Mouse (Mus musculus) urinary bladder, postnatal 14 days (tissue): ENCODE measurements around the gene Shank1.
"Not testable (repeated sequence)": the region's sequence is repeated elsewhere in the genome, so short reads cannot be mapped to it uniquely, and the experiment has no call there.

Source experiments
- DNase-seq: peaks from one replicate; pipeline ENCODE4 v3.0.0; 2021; ENCODE audit warnings: low spot score

Shank1 gene

DNA sequence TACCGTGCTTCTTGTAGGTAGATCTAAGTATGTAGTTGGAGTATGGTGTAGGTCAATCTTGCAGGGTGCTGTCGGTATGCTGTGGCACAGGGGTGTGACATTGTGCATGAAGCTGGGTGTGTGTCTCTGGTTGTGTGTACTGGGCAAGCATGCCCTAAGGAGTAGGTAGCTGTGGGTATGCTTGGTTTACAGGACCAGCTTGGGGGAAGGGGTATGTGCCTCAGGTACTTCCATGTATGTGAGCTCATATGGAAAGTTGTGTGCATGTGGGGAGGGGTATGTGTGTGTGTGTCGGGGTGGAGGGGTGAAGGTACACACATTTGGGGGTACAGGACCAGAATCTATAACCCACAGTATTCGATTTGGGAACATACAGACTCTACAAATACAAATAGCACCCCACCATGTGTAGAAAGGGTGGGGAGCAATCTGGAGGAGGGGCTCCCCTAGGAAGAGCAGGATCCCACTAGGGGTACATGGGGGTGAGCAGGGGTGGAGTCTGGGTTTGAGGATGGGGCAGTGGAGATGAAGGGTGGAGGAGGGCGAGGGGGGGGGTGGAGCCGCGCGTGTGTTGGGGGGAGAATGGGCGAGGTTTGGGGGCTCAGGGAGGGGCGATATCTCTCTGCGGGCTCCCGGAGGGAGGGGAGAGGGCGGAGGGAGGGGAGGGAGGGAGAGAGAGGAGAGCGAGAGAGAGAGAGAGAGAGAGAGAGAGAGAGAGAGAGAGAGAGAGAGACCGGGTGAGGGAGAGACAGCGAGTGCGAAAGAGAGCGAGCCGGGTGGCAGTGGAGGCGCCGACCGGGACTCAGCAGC is at the start of gene Shank1:
Gene Shank1, plus strand, starts transcription at position 779 of the 810 bp plus-strand sequence.
- no peak for DNase-seq

DNA sequence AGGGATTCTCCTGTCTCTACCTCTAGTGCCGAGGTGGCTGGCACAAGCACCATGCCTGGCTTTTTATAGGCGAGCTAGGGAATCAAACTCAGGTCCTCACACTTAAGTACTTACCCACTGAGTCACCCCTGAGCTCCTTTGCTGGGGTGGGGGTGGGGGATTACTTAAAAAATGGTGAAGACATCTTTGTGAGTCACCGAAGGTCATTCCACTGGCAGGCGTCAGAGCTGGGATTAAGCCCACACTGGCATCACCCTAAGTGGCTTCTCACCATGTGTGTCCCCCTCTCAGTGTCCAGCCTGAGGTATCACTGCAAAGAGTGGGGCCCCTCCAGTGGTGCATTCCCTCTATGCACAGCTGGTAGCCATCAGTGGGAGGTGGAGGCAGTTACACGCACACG is 49.6 kb upstream of the Shank1 start:
- no peak for DNase-seq

DNA sequence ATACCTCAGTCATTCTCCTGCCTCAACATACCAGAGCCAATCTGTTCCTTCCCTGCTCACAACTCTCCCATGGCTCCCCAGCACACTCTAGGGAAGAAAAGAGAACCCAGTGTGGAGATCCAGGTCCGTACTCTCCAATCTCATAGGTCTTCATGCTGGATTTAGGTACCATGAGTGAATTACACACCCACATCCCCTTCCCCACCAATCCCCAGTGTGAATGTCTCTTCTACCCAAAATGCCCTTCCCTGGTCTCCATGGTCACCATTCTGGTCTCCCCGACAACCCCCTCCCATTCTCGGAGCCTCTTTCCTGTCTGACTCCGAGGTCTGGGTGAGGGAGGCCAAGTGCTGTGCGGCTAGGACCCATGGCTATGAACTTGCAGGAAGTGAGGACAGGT is 48.9 kb upstream of the Shank1 start, which contains the start of gene Gm15517:
Gene Gm15517, plus strand, starts transcription at position 301 of the 400 bp plus-strand sequence.
- no peak for DNase-seq

DNA sequence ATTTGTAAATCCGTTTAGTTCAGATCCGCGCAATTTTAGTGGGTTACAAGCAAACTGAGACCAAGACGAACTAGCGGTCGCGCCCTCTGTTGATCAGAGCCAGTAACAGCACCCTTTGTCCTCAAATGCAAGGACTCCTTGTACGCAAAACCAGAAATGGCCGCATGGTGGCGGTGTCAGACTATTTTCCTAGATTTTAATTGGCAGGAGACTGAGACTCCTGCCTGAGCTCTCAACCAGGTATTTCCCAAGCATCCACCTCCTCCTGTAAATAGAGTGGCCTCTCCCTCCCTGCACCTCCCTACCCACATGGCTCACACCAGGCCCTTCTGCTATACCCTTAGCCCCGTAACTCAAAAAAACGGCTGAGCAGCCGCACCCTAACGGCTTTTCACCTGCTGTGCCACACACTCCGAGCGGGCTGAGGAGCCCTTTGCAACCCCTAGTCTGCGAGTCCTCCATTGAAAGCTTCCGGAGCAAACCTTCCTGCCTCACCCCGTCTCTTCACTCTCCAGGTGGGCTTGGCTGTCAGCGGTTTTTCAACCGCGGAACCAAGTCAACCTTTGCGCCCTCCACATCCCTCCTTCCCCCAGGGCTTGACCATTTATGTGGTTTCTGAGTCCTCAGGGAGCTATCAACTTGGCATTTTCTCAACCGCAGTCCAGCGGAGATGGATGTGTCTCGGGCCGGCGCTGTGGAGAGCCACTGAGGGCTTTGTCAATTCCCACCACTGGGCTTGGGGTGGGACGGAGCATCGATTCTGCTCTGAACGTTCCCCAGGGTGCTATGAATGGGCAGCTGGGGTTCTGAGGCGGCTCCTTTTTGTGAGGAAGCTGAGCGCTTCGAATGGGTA is 47.0 kb upstream of the Shank1 start:
- DNase-seq, result peak; percentile 93

DNA sequence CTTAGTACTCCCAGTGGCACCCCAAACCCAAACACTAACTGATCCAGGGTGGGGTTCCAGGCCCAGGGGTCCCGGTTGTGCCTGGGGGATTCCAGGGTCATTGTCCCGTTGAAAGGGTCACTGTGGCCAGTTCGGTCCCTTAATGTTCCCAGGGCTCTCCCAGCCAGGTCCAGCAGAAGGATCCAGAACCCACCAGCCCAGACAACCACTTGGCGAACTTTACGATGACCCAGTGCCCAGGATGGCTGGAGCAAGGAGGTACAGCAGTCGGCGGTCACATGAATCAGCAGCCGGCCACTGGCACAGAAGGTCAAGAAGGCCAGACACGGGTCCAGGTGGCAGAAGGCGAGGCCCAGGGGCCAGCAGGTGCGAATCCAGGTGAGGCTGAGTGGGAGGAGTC is 41.9 kb upstream of the Shank1 start:
- DNase-seq, result no peak

DNA sequence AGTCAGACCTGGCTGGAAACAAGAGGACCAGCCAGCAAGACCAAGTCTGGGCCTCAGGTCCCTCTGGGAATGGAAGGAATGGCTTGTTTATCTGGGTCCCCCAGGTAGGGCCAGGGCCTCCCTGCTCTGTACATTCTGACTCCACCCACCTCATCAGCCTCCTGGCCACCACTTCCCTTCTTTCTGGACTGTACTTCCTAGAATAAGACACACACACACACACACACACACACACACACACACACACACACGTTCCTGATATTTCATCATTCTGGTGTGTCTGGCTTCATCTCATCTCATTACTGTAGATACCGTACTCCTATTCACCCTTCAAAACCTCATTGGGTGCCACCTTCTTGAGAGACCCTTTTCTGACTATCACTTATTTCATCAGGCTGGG is 40.7 kb upstream of the Shank1 start:
- DNase-seq, result no peak

DNA sequence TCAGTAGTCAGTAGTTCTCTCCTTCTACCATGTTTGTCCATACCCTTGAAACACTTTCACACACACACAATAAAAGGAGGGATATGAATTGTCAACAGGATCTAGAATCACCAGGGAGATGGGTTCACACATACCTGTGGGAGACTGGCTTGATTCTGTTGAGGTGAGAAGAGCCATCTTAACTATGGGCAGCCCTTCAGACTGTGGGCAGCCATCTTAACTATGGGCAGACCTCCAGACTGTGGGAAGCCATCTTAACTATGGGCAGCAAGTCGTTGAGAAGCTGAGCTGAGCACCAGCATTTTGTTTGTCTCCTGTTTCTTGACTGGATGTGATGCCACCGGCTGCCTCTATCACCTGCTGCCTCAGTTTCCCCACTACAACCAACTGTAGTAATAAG is 38.7 kb upstream of the Shank1 start:
- DNase-seq, result no peak

DNA sequence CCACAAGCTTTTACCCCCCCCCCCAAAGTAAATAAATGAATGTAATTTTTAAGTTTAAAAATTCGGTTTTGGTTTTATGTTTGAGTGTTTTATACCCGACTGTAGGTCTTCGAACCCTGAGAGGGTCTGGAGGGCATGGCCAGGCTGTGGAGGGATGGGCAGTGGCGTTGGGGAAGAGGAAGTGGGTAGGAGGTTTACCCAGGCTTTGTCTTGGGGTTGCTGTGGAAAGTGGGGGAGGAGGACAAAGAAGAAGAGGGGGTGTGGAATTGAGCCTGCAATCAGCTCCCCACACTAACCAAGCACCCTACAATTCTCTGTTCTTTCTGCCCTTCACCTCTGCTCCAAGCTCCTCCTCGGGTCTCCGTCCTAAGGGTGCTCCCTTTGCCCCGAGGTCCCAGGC is 37.5 kb upstream of the Shank1 start:
- no peak for DNase-seq

DNA sequence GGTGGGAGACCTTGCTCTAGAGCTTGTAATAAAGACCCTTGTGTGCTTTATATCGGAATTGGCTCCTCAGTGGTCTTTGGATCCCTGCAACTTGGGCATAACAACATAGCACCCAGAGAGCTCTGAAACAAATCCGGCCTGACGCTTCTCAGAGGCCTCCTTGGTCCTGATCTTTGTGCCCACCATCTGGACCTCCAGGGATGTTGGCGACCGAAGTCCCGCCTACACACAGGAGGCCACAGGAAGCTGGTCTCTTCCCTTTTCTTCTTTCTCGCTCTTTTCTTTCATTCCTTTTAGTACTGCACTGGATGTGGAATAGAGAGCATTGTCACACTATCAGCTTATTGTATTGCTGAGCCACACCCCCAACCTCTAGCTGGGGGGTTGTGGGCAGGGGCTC is 36.6 kb upstream of the Shank1 start:
- DNase-seq, result no peak

DNA sequence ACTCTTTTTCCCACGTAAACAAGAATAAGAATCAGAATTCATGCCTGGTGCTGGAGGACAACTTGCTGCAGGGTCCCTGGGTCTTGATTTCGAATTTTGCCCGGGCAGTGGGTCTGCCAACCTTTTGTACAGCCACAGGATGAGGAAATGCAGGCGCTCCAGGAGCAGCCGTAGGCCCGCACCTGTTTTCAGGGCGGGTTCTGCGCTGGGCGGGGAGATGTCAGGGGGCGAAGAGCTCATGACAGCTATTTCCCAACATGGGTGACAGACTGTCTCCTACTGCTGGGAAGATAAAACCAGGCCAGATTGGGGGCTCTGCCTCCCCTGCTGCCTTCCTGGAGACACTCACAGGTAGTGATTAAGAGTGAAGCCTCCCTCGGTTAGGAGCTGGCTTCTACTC is 36.0 kb upstream of the Shank1 start:
- DNase-seq, result no peak

DNA sequence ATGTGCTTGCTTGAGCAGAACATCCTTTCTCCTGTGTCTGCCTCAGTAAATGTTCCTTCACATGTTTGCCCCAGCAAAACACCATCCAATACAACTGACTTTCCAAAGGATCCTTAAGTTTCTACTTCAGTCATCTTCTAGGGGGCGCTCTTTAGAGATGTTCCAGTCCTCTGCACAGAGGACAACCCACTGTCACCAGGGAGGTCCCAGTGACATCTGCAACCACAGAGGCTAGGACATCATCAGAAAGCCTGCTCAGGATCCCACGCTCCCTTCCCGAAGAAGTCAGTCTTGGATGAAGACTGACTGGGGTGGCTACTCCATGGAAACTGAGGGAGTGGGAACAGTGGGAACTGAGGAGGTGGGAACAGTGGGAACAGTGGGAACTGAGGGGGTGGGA is 34.5 kb upstream of the Shank1 start:
- DNase-seq, result no peak

DNA sequence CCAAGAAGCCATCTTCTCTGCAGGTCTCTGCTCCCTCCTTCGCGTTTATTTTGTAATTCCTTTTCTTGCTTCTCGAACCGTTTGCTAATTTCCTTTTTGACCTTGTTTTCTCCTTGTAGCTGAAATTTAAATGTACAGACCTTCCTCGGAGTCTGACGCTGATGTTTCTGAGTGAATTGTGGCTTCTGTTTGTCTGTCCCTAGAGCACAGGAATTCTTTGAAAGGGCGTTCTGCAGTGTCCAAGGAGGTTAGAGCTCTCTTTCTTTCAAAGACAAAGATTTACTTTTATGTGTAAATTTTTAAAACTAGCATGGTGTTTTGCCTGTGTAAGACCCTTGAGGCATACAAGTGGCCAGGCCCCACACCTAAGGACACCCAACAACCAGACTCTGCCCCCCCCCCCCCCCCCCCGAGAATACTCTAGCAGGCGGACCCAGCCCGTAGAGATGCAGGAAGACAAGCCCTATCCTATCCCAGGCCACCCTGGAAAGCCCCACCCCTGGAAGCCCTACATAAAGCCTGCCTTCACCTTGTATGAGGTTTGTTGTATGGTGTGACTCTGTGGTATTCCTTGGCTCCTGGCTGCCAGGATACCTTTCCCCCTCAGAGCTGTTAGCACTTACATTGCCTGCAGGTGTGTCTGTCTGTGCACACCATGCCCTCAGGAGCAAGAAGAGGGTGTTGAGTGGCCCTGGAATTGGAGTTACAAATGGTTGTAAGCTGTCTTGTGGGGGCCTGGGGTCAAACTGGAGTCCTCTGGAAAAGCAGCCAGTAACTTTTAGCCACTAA is 33.4 kb upstream of the Shank1 start:
- no peak for DNase-seq

DNA sequence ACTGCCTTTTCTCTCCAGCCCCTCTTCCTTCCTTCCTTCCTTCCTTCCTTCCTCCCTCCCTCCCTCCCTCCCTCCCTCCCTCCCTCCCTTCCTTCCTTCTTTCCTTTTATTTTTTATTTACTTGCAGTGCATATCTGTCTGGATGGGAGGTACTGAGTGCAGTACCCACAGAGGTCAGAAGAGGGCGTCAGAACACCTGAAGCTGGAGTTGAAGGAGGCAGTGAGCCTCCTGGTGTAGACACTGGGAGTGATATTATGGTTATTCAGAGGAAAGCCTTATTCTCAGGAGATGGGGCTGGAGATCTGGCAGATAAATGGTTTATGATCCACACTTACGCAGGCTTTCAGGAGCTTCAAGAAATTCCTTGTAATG is 32.8 kb upstream of the Shank1 start:
- no peak for DNase-seq

DNA sequence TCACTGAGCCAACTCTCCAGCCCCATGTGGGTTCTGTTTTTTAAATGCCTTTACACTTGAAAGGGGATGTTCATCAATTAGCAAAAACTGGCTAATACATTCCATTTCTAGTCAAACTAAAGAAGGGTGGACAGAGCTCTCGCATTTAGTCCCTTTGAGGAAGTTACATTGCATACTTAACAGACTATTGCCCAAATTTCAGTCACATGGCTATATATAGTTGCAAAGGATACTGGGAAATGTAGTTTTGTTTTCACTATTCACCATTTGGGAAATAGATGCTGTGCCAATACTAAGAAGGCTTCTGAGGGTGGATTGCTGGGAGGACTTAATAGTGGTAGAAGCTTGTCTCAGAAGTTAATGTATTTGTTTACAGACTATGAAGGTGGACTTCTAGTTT is 29.1 kb upstream of the Shank1 start:
- no peak for DNase-seq

DNA sequence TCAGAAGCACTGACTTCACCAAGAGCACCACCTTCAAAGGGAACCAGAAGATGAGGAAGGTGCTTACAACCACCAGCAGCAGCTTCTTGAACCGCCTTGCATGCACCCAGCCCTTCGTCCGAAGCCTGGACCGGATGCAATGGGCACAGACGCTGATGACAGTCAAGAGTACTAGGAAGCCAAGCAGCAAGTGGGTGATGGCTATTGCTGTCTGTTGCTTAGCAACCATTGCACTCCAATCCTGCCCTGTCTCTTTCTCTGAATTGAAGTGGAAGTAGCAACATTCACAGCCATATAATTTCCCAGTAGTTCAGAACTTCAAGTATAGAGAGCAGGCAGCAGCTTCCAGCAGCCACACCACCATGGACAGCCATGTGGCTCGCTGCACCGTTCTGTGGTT is 28.5 kb upstream of the Shank1 start:
- DNase-seq, result no peak

DNA sequence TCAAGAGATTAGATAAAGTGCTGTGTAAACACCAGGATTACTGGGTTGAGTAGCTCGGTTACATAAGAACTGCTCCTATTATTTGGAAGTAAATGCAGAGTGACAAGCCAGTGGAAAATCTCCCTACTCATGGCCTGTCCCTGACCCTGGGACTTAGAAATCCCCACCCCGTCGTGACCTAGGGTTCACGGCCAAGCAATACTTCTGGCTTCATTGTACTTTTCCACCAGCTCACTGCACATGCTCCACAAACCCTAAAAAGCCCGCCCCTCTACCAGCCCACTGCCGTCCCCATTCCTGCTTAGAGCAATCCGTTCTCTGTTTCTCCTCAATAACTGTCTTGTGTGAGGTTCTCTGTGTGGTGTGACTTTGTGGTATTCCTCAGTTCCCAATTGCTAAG is 22.3 kb upstream of the Shank1 start:
- no peak for DNase-seq

DNA sequence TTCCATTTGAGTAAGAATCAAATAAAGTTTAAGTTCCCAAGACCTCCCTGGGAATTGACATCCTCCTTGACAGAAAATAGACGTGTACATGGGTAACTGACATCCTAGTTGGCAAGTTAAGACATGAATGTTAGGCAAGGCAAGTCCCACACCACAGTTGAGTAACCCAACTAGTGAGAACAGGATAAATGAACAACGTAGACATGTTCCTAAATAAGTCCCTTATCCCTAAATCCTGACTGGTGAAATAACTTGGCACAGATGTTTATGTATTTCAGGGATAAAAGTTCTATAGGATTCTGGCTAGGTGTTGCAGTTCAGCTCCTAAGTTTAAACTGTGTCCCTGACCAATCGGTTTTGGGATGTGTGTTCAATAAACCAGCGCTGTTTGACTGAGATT is 19.1 kb upstream of the Shank1 start:
- no peak for DNase-seq

DNA sequence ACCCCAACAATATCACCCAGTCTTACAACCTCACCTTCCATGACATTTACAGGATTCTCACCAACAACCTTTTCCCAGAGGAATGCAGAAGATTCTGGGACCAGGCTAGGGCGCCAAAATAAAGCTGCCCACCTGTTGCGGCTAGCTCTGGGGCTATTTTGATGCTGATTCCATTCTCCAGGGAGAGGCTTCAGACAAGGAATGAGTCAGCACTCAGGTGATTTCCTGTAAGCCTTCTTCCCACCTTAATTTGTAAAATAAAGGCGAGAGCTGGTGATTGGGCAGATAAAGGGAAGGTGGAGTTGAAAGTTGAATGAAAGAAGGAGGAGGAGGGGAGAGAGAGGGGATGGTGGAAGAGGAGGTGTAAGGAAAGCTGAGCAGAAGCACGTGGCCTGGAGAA is 18.6 kb upstream of the Shank1 start:
- no peak for DNase-seq

DNA sequence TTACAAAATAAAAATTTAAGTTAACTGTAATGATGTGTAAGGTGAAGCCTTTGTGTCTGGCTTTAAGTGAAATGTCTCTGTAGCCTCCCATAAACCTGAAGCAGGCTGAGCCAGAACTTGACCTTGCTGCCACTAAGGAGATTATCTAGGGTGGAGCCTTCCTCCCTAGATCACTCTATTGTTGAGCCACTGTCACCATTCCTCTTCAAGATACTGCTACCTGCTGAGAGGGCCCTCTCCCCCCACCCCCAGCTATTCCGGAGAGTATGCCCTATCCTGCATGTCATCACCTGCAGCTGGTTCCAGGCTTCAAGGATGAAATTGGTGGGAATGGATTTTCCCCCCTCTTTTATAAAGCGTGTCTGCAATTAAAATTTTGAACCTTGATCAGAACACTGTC is 12.6 kb upstream of the Shank1 start:
- not testable (repeated sequence) for DNase-seq

DNA sequence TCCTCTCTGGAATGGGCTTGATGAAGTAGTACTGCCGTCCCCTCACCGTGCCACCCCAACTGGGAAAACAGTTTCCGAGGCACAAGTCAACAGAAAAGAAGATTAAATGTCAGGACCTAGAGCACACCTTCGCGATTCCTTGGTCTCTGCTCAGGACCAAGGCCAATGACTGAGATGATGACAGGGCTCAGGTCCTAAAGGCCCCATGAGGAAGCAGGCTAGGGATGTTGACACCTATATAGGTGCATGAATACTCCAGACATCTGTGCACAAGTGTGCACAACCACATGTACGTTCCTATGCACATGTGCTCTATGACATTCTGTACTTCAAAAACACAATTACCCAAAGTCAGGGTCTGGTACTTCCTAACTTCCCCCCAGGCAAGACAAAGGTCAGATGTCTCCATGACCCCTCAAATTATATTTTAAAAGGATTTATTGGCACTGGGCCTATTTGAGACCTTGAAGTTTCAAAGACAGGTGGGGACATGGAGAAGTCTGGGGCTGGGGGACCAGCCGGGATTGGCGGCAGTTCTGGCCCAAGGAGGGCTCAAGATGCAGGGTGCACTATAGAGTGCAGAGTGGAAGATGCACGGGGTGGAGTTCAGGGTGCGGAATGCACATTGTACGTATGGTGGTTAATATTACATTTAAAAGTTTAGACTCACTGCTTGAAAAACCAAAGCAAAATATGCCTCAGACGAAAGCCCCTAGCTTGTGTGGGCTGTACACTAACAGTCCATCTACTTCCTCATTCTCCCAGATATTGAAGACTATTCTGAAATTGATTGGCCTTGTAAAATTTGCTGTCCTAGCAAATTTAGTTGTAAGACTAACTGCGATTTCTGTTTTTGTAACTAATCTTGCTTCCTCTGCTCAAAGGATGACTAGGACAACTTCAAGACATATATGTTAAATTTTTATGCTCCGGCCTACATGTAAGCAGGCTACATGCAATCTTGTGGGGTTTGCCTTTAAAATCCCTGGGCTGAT is 6.4 kb upstream of the Shank1 start:
- no peak for DNase-seq

DNA sequence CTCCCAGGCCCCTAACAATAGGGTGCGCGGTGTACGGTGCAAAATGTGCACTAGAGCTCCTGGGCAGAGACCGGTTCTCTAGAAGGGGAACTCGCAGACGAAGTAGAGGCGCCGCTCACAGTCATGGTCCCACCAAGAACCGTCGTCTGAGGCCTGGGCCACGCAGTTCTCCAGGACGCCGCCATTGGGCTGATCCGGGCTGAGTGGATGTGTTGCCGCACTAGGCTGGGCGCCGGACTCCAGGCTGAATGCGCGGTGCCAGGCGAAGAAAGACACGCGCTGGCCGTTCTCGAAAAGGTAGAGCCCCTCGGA is 5.6 kb upstream of the Shank1 start:
- DNase-seq, result no peak
